Mouse (Mus musculus) c-Kit-positive CD71-positive TER-119-negative erythroid progenitor cells, embryonic 14.5 days (primary cell): Measurements from ENCODE around the gene Tcea3.

Source experiments
- DNase-seq: peaks from one replicate; pipeline ENCODE4 v3.0.0-alpha.2; 2013; ENCODE audit warnings: low read depth

Gene Tcea3

GRCm38 (mm10) chr4:136239111-136239510, 8.4 kb upstream of the Tcea3 start:
- DNase-seq: no peak

- peak; percentile 65 for DNase-seq
These were observed 7.9 kb upstream of the Tcea3 start for GRCm38 (mm10) chr4:136239622-136240021.

- DNase-seq: no peak
These were observed 7.4 kb upstream of the Tcea3 start for GRCm38 (mm10) chr4:136240123-136240522.

GRCm38 (mm10) chr4:136240955-136241354, 6.6 kb upstream of the Tcea3 start:
- no peak for DNase-seq

GRCm38 (mm10) chr4:136242065-136242703, 5.3 kb upstream of the Tcea3 start:
- peak; percentile 23 for DNase-seq

- no peak for DNase-seq
These were observed 4.8 kb upstream of the Tcea3 start for GRCm38 (mm10) chr4:136242728-136243127.

- DNase-seq: no peak
These were observed 3.3 kb upstream of the Tcea3 start for GRCm38 (mm10) chr4:136244208-136244607.

- no peak for DNase-seq
These were observed 1.8 kb upstream of the Tcea3 start for GRCm38 (mm10) chr4:136245681-136246080.

GRCm38 (mm10) chr4:136246568-136246969, 960 bp upstream of the Tcea3 start:
- no peak for DNase-seq

- no peak for DNase-seq
These were observed 172 bp upstream of the Tcea3 start for GRCm38 (mm10) chr4:136247386-136247728.

- DNase-seq: no peak
These were observed 1.2 kb downstream of the Tcea3 start for GRCm38 (mm10) chr4:136248464-136249331.

GRCm38 (mm10) chr4:136249332-136249647, 1.8 kb downstream of the Tcea3 start:
- no peak for DNase-seq

- DNase-seq: no peak
These were observed 2.3 kb downstream of the Tcea3 start for GRCm38 (mm10) chr4:136249780-136250179.

- no peak for DNase-seq
These were observed 8.4 kb downstream of the Tcea3 start for GRCm38 (mm10) chr4:136255919-136256318.

- DNase-seq: peak; percentile 16
These were observed 9.2 kb downstream of the Tcea3 start for GRCm38 (mm10) chr4:136256696-136257095.

GRCm38 (mm10) chr4:136259916-136260315, 12.4 kb downstream of the Tcea3 start:
- DNase-seq: no peak

GRCm38 (mm10) chr4:136260491-136261180, 13.1 kb downstream of the Tcea3 start:
- peak; percentile 39 for DNase-seq

- no peak for DNase-seq
These were observed 14.4 kb downstream of the Tcea3 start for GRCm38 (mm10) chr4:136261912-136262311.

- no peak for DNase-seq
These were observed 16.0 kb downstream of the Tcea3 start for GRCm38 (mm10) chr4:136263555-136263954.

GRCm38 (mm10) chr4:136266716-136267343, 19.3 kb downstream of the Tcea3 start:
- DNase-seq: no peak

GRCm38 (mm10) chr4:136268912-136269311, 21.4 kb downstream of the Tcea3 start:
- no peak for DNase-seq

- DNase-seq: no peak
These were observed 23.1 kb downstream of the Tcea3 start for GRCm38 (mm10) chr4:136270648-136271047.

GRCm38 (mm10) chr4:136281097-136281496, 33.6 kb downstream of the Tcea3 start:
- DNase-seq: no peak
